Mouse (Mus musculus) olfactory bulb, adult 2 months (tissue): Measurements from ENCODE around the gene Shtn1.

Experiments used
- CTCF ChIP-seq: fragments of 200-500 bp; IDR thresholded peaks from 2 replicates; pipeline ENCODE4 v1.5.1; 2012; ENCODE audit warnings: low read depth, mild to moderate bottlenecking, low read length, moderate library complexity; ENCODE audit not compliant: insufficient read depth
- POLR2A ChIP-seq: fragments of 200-500 bp; IDR thresholded peaks from 2 replicates; pipeline ENCODE4 v1.6.1; 2012; ENCODE audit warnings: mild to moderate bottlenecking, low read depth, low read length, moderate library complexity; ENCODE audit not compliant: insufficient read depth

DNA sequence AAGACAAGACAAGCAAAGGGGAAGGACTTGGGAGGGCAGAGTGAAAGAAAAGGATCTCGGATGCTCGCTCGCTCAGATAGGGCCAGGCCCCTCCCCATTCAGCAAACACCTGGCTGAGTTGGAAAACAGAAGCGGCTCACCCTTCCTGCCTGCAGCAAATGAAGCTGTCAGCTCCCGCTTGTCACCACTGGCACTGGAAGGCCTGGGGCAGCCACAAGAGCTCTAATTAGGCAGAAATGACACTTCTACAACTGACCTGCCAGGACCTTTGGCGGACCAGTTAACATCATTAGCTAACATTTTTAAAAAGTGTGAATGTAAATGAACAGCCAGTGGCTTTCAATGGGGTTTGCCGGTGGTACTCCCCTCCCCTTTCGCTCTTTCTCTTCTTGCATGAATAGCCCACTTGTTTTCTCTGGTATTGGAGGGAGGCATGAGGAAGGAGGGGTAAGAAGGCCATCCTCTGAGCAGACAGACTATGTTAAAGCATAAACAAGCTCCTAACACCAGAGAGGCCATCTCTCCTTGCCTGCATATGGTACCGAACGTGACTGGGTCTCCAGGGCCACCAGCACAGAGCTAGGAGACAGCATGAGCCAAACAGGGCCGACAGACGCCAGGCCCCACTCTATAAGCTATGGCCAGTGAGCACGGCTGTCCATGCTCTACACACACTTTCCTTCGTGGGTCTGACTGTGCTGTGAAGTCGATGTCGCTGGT lies 144.7 kb downstream of the Shtn1 start:
- TF ChIP-seq POLR2A (no peak), CTCF (no peak)
